17 mouse cellular contexts compared by ENCODE assay signal in the genomic region with DNA sequence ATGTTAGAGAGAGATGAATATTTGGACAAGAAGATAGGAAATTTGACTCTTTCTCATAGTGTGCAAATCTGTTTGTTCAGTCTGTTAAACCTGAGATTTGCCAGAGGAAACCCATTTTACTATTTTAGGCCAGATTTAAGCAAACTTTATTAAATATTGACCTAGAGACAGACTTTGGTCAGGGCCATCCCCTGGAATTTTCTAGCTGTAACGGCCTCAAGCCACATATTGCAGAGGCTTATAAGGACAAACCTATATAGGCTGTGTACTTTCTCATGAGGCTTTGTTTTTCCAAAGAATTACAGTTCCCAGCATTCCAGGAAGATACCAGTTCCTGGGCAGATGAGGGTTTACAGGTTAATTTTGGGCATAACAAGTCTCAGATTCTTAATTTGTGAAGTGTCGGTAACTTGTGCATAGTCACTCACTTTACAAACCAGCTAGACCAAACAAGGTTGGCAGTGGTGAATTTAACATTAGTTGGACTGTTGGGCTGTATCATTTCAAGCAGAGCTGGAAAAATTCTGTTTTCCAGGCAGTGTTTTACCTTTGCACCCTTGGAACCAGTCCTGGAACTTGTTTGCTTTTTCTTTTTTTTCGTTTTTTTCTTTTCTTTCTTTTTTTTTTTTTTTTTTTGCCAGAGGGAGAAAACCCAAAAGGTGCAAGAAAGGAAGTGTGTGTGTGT.
"Had no signal": no experiment of that assay in that cellular context is flagged by ENCODE, and none has a peak within 500 bp of the region (broad histone marks: within the 10 kb centered on the region; RNA-seq: fewer than 3 reads in every experiment).

No protein-coding gene starts in this region.

- H3K9ac ChIP-seq: hindbrain, embryonic 13.5 days; limb, embryonic 15.5 days; lung, embryonic 14.5 days; neural tube, embryonic 15.5 days had no signal

- H3K9me3 ChIP-seq: hindbrain, embryonic 13.5 days; limb, embryonic 15.5 days; midbrain, embryonic 10.5 days; neural tube, embryonic 15.5 days had no signal

- H3K36me3 ChIP-seq: hindbrain, embryonic 13.5 days; limb, embryonic 15.5 days; midbrain, embryonic 10.5 days; neural tube, embryonic 15.5 days had no signal

- H3K27me3 ChIP-seq: hindbrain, embryonic 13.5 days; limb, embryonic 15.5 days; neural tube, embryonic 15.5 days had no signal

- DNase-seq: layer of hippocampus, adult 9-11 months; layer of hippocampus, postnatal 36 days; lung, embryonic 14.5 days; lung, postnatal 10 days; lung, postnatal 4 days; midbrain, embryonic 14.5 days; right cerebral cortex, postnatal 4 days; spleen, adult 18-20 months; thymus, adult 18-20 months; thymus, postnatal 14 days had no signal

- ATAC-seq: hindbrain, postnatal 0 days had no signal

- H3K4me3 ChIP-seq: hindbrain, embryonic 13.5 days; limb, embryonic 15.5 days; midbrain, embryonic 10.5 days; myocyte; neural tube, embryonic 15.5 days had no signal

- H3K27ac ChIP-seq: hindbrain, embryonic 13.5 days; hindbrain, postnatal 0 days; kidney, postnatal 0 days; limb, embryonic 15.5 days; midbrain, embryonic 10.5 days; neural tube, embryonic 15.5 days had no signal

- H3K4me1 ChIP-seq: hindbrain, embryonic 13.5 days; limb, embryonic 15.5 days; midbrain, embryonic 10.5 days; neural tube, embryonic 15.5 days had no signal

- H3K4me2 ChIP-seq: hindbrain, embryonic 13.5 days; limb, embryonic 15.5 days; lung, embryonic 14.5 days; neural tube, embryonic 15.5 days had no signal
